Mouse (Mus musculus) liver, postnatal 0 days (tissue): ENCODE data around the gene Serpina6.

ENCODE experiments used
- CTCF ChIP-seq: sonication (generic); IDR thresholded peaks from 2 replicates; pipeline ENCODE4 v1.5.1; 2016; ENCODE audit warnings: antibody characterized with exemption, low read depth
- EP300 ChIP-seq: IDR thresholded peaks from 2 replicates; pipeline ENCODE4 v1.6.1; 2016; ENCODE audit warnings: antibody characterized with exemption, low read depth, mild to moderate bottlenecking

DNA sequence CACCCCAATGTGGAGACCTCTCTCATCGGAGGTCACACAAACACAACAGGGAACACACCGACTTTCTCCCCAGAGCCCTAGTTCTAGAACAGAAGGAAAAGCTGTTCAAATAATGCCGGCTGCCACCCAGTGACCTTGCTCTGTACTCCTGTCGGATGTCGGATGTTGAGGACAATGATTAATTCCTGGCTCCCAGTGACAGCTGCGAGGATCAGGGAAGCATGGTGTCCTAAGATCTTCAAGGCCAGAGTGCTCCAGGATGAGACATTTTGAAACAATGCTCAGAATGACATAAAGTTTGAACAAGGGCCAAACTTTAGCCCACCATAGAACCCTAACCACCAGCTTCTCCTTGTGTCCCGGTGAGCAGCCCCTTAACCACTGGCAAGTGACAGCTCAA lies 30.0 kb upstream of the Serpina6 start:
- no peak for TF ChIP-seq CTCF
- TF ChIP-seq EP300 = no peak
